Mouse (Mus musculus) midbrain, embryonic 11.5 days (tissue): ENCODE data around the gene Dock3. TPM values are rescaled to one million over a fixed set of nuclear protein-coding genes. Genes with fewer than 3 reads are reported as not detected.

Source experiments
- ATAC-seq: fragments of 200-750 bp; cut with Nextera tagmentation; 2 replicates; pipeline ENCODE4 v1.8.0; 2017; ENCODE audit warnings: moderate TSS enrichment, moderate library complexity; ENCODE audit not compliant: low FRiP score
- DNase-seq: peaks from one replicate; pipeline ENCODE4 v3.0.0; 2015; ENCODE audit warnings: low spot score; ENCODE audit errors: missing footprints
- H3K27ac ChIP-seq: fragments of 300-500 bp; sonication (generic); 2 replicates; pipeline ENCODE4 v1.5.1; 2014; ENCODE audit warnings: low read depth, low read length
- H3K27me3 ChIP-seq: fragments of 300-500 bp; sonication (generic); 2 replicates; pipeline ENCODE4 v1.6.1; 2014; ENCODE audit warnings: mild to moderate bottlenecking, low read length, moderate library complexity, mixed read lengths; ENCODE audit not compliant: control insufficient read depth, insufficient read depth
- H3K36me3 ChIP-seq: fragments of 300-500 bp; sonication (generic); 2 replicates; pipeline ENCODE4 v1.6.1; 2014; ENCODE audit warnings: mild to moderate bottlenecking, low read length, moderate library complexity, mixed read lengths; ENCODE audit not compliant: control insufficient read depth, insufficient read depth
- H3K4me1 ChIP-seq: fragments of 300-500 bp; sonication (generic); 2 replicates; pipeline ENCODE4 v1.6.1; 2014; ENCODE audit warnings: low read length; ENCODE audit not compliant: control insufficient read depth, insufficient read depth
- H3K4me2 ChIP-seq: fragments of 300-500 bp; sonication (generic); 2 replicates; pipeline ENCODE4 v1.6.1; 2014; ENCODE audit warnings: mild to moderate bottlenecking, moderate library complexity
- H3K4me3 ChIP-seq: fragments of 300-500 bp; sonication (generic); 2 replicates; pipeline ENCODE4 v1.5.1; 2014; ENCODE audit warnings: low read depth, low read length
- H3K9ac ChIP-seq: fragments of 300-500 bp; sonication (generic); 2 replicates; pipeline ENCODE4 v1.6.1; 2014; ENCODE audit warnings: low read length
- H3K9me3 ChIP-seq: fragments of 300-500 bp; sonication (generic); 2 replicates; pipeline ENCODE4 v1.6.1; 2016; ENCODE audit warnings: low read length; ENCODE audit not compliant: control insufficient read depth
- WGBS: fragments of 180-500 bp; shearing (Covaris S2); extraction: QIAGEN DNeasy Blood & Tissue Kit; methylation state at CpG from one replicate; pipeline ENCODE4 v1.1.7; 2014; 5-methylcytosine and 5-hydroxymethylcytosine counted together
- polyA plus RNA-seq: library from polyadenylated mRNA; unstranded; fragments of >200 nt; fragmentation: Nextera tagmentation; extraction: Ambion mirVana; gene quantifications from 2 replicates; pipeline ENCODE4 v1.2.1, GENCODE M21; 2014

Gene Dock3
- polyA plus RNA-seq, 1 experiment from 2014 or later = 9.3 TPM

GRCm38 (mm10) chr9:106908174-106908573, 323.5 kb downstream of the Dock3 start:
- H3K4me2 ChIP-seq = no peak overlapping the region
- H3K9me3 ChIP-seq = no peaks in the 10 kb centered on the region
- H3K27me3 ChIP-seq = no peaks in the 10 kb centered on the region
- no peak for DNase-seq
- ATAC-seq = no peak
- no peak overlapping the region for H3K27ac ChIP-seq
- H3K9ac ChIP-seq = no peak overlapping the region
- no peaks in the 10 kb centered on the region for H3K4me1 ChIP-seq
- 75% methylated on average over 3 of the region's 3 CpGs for WGBS
- H3K4me3 ChIP-seq = no peak overlapping the region
- no peaks in the 10 kb centered on the region for H3K36me3 ChIP-seq

GRCm38 (mm10) chr9:106906597-106906996, 325.1 kb downstream of the Dock3 start:
- Histone ChIP-seq H3K4me3 (no peak overlapping the region), H3K27me3 (no peaks in the 10 kb centered on the region), H3K9ac (no peak overlapping the region), H3K4me2 (no peak overlapping the region), H3K4me1 (no peaks in the 10 kb centered on the region), H3K36me3 (no peaks in the 10 kb centered on the region), H3K27ac (no peak overlapping the region), H3K9me3 (no peaks in the 10 kb centered on the region)
- ATAC-seq (no peak), DNase-seq (no peak)
- WGBS = 85% methylated on average over 8 of the region's 8 CpGs

- Histone ChIP-seq H3K4me1 (no peaks in the 10 kb centered on the region), H3K27me3 (no peaks in the 10 kb centered on the region), H3K36me3 (no peaks in the 10 kb centered on the region), H3K27ac (no peak overlapping the region), H3K4me3 (no peak overlapping the region), H3K9ac (no peak overlapping the region), H3K9me3 (no peaks in the 10 kb centered on the region), H3K4me2 (no peak overlapping the region)
- no peak for DNase-seq
- WGBS = 25% methylated on average over 1 of the region's 1 CpGs
- ATAC-seq = no peak
These were observed 327.9 kb downstream of the Dock3 start for GRCm38 (mm10) chr9:106903791-106904134.

- Histone ChIP-seq H3K9me3 (no peaks in the 10 kb centered on the region), H3K36me3 (no peaks in the 10 kb centered on the region), H3K4me1 (no peaks in the 10 kb centered on the region), H3K27ac (no peak overlapping the region), H3K4me2 (no peak overlapping the region), H3K9ac (no peak overlapping the region), H3K27me3 (no peaks in the 10 kb centered on the region), H3K4me3 (no peak overlapping the region)
- 83% methylated on average over 4 of the region's 4 CpGs for WGBS
- no peak for ATAC-seq
- no peak for DNase-seq
These were observed 328.5 kb downstream of the Dock3 start for GRCm38 (mm10) chr9:106903099-106903790.

GRCm38 (mm10) chr9:106901596-106901995, 330.1 kb downstream of the Dock3 start:
- no peaks in the 10 kb centered on the region for H3K27me3 ChIP-seq
- ATAC-seq (no peak), DNase-seq (no peak)
- H3K4me2 ChIP-seq = no peak overlapping the region
- no peak overlapping the region for H3K27ac ChIP-seq
- no peaks in the 10 kb centered on the region for H3K36me3 ChIP-seq
- no peaks in the 10 kb centered on the region for H3K4me1 ChIP-seq
- no peaks in the 10 kb centered on the region for H3K9me3 ChIP-seq
- no peak overlapping the region for H3K9ac ChIP-seq
- H3K4me3 ChIP-seq = no peak overlapping the region
- WGBS = 88% methylated on average over 7 of the region's 7 CpGs

- no peaks in the 10 kb centered on the region for H3K4me1 ChIP-seq
- H3K9me3 ChIP-seq = no peaks in the 10 kb centered on the region
- no peak overlapping the region for H3K9ac ChIP-seq
- H3K4me3 ChIP-seq = no peak overlapping the region
- H3K27me3 ChIP-seq = no peaks in the 10 kb centered on the region
- no peak for DNase-seq
- ATAC-seq = no peak
- 85% methylated on average over 1 of the region's 1 CpGs for WGBS
- no peak overlapping the region for H3K4me2 ChIP-seq
- no peak overlapping the region for H3K27ac ChIP-seq
- no peaks in the 10 kb centered on the region for H3K36me3 ChIP-seq
These were observed 332.8 kb downstream of the Dock3 start for GRCm38 (mm10) chr9:106898901-106899300.

- Histone ChIP-seq H3K27me3 (no peaks in the 10 kb centered on the region), H3K4me1 (peaks cover 18% of the 10 kb centered on the region), H3K4me3 (no peak overlapping the region), H3K36me3 (peaks cover 12% of the 10 kb centered on the region), H3K4me2 (peak overlapping the region; percentile 26; the same call in 1 of the 2 replicates), H3K9me3 (no peaks in the 10 kb centered on the region), H3K27ac (no peak overlapping the region), H3K9ac (no peak overlapping the region)
- 52% methylated on average over 3 of the region's 3 CpGs for WGBS
- DNase-seq (no peak), ATAC-seq (no peak)
These were observed 338.4 kb downstream of the Dock3 start for GRCm38 (mm10) chr9:106893327-106893726.

- 0% methylated on average over 9 of the region's 9 CpGs for WGBS
- Histone ChIP-seq H3K27me3 (no peaks in the 10 kb centered on the region), H3K4me3 (peak overlapping the region; percentile 72), H3K9me3 (no peaks in the 10 kb centered on the region), H3K4me2 (peak overlapping the region; percentile 77), H3K9ac (peak overlapping the region; percentile 83), H3K4me1 (peaks cover 20% of the 10 kb centered on the region), H3K27ac (peak overlapping the region; percentile 80), H3K36me3 (peaks cover 18% of the 10 kb centered on the region)
- DNase-seq (no peak), ATAC-seq (no peak)
These were observed 339.2 kb downstream of the Dock3 start for GRCm38 (mm10) chr9:106892552-106892875.

GRCm38 (mm10) chr9:106891829-106892551, 339.7 kb downstream of the Dock3 start, which contains the start of gene Manf:
Gene Manf (minus strand): TSS chr9:106891979.
- H3K4me1 ChIP-seq = peaks cover 22% of the 10 kb centered on the region
- H3K4me3 ChIP-seq = peak within 1 kb of the TSS; percentile 72
- H3K9ac ChIP-seq = peak within 1 kb of the TSS; percentile 84
- no peaks in the 10 kb centered on the region for H3K9me3 ChIP-seq
- H3K36me3 ChIP-seq = peaks cover 18% of the 10 kb centered on the region
- peak; percentile 99 for DNase-seq
- peak; percentile 98 for ATAC-seq
- under 1% methylated on average over 59 of the region's 59 CpGs for WGBS
- peak within 1 kb of the TSS; percentile 83 for H3K4me2 ChIP-seq
- peak within 1 kb of the TSS; percentile 80 for H3K27ac ChIP-seq
- H3K27me3 ChIP-seq = no peaks in the 10 kb centered on the region
